Mouse (Mus musculus) intestine, embryonic 16.5 days (tissue): ENCODE data around the gene Rgs6. TPM values are rescaled to one million over a fixed set of nuclear protein-coding genes. Genes with fewer than 3 reads are reported as not detected.

Experiments
- ATAC-seq: fragments of 200-750 bp; cut with Nextera tagmentation; 2 replicates; pipeline ENCODE4 v1.8.0; 2017; ENCODE audit warnings: moderate TSS enrichment, moderate library complexity
- H3K27ac ChIP-seq: fragments of 300-500 bp; sonication (generic); 2 replicates; pipeline ENCODE4 v1.5.1; 2014; ENCODE audit warnings: mild to moderate bottlenecking, low read length
- H3K27me3 ChIP-seq: fragments of 300-500 bp; sonication (generic); replicated peaks from 2 replicates; pipeline ENCODE4 v1.6.1; 2014; ENCODE audit warnings: low read length, control low read depth, mixed read lengths; ENCODE audit not compliant: control insufficient read depth, insufficient read depth
- H3K36me3 ChIP-seq: fragments of 300-500 bp; sonication (generic); 2 replicates; pipeline ENCODE4 v1.6.1; 2014; ENCODE audit warnings: low read length, control low read depth; ENCODE audit not compliant: control insufficient read depth, insufficient read depth
- H3K4me1 ChIP-seq: fragments of 300-500 bp; sonication (generic); 2 replicates; pipeline ENCODE4 v1.6.1; 2014; ENCODE audit warnings: low read length, control low read depth, mixed read lengths; ENCODE audit not compliant: control insufficient read depth, insufficient read depth
- H3K4me2 ChIP-seq: fragments of 300-500 bp; sonication (generic); 2 replicates; pipeline ENCODE4 v1.6.1; 2014; ENCODE audit warnings: low read depth, low read length, control low read depth
- H3K4me3 ChIP-seq: fragments of 300-500 bp; sonication (generic); 2 replicates; pipeline ENCODE4 v1.5.1; 2014; ENCODE audit warnings: mild to moderate bottlenecking, low read length
- H3K9ac ChIP-seq: fragments of 300-500 bp; sonication (generic); 2 replicates; pipeline ENCODE4 v1.6.1; 2014; ENCODE audit warnings: low read depth, low read length
- H3K9me3 ChIP-seq: fragments of 300-500 bp; sonication (generic); 2 replicates; pipeline ENCODE4 v1.6.1; 2016; ENCODE audit warnings: low read length, control low read depth; ENCODE audit not compliant: control insufficient read depth
- WGBS: fragments of 180-500 bp; shearing (Covaris S2); extraction: QIAGEN DNeasy Blood & Tissue Kit; methylation state at CpG from one replicate; pipeline ENCODE4 v1.1.7; 2014; 5-methylcytosine and 5-hydroxymethylcytosine counted together
- polyA plus RNA-seq: library from polyadenylated mRNA; unstranded; fragments of >200 nt; fragmentation: Nextera tagmentation; extraction: Ambion mirVana; gene quantifications from 2 replicates; pipeline ENCODE4 v1.2.1, GENCODE M21; 2015

Rgs6 gene
- polyA plus RNA-seq, 1 experiment from 2014 or later, result 0.82 TPM

DNA sequence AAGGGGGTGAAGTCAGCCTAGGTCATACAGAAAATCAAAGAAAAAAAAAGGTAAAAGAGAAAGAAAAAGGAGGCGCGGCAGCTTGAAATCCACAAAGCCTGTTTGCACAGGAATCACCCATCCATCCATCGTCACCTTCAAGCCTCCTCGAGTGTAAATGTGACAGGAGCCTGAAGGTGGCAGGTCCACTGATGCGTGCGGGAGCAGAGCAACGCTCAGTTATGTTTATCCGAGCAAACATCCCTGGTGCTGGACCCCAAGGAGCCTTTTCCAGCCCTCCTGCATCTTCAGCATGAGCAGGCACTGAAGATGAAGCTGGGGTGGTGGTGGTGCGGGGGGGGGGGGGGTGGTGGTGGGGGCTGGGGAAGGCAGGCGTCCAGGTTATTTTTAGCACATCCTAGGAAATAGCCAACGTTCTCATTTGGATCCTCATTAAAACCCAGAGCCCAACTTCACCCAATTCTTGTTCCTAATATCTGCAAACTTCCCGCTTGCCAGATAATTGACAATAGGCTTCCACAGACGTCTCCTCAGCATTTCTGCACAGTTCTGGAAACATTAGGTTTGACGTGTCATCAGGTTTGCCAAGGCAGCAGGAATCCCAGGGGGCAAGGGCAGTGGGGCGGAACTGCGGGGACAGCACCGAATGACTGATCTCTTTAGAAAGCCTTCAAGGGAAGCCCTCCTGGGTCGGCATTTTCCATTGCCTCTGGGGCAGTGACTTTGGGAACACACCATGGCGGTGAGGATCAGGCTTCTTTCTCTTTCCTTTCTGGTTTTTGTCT lies 946 bp downstream of the Rgs6 start:
- no peaks in the 10 kb centered on the region for H3K36me3 ChIP-seq
- no peaks in the 10 kb centered on the region for H3K27me3 ChIP-seq
- ATAC-seq, result no peak
- no peaks in the 10 kb centered on the region for H3K4me1 ChIP-seq
- WGBS, result 34% methylated on average over 18 of the region's 19 CpGs
- no peak overlapping the region for H3K4me3 ChIP-seq
- H3K27ac ChIP-seq, result no peak overlapping the region
- no peak overlapping the region for H3K9ac ChIP-seq
- H3K9me3 ChIP-seq, result no peaks in the 10 kb centered on the region
- H3K4me2 ChIP-seq, result no peak overlapping the region

DNA sequence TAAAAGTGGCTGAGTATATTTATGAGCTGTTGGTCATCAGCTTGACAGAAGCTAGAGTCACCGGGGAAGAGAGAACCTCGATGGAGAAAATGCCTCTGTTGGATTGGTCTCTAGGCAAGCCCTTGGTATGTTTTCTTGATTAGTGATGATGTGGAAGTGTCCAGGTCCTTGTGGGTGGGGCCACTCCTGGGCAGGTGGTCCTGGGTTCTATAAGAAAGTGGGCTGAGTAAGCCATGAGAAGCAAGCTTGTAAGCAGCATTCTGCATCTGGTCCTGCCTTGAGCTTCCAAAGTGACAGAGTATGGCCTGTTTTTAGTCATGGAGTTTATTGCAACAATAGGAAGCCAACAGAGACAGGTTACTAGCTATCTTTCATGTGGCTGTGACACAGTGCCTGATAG lies 10.9 kb downstream of the Rgs6 start:
- H3K4me2 ChIP-seq, result no peak overlapping the region
- H3K27ac ChIP-seq, result no peak overlapping the region
- no peaks in the 10 kb centered on the region for H3K9me3 ChIP-seq
- H3K4me1 ChIP-seq, result no peaks in the 10 kb centered on the region
- H3K4me3 ChIP-seq, result no peak overlapping the region
- no peak for ATAC-seq
- H3K36me3 ChIP-seq, result no peaks in the 10 kb centered on the region
- no peaks in the 10 kb centered on the region for H3K27me3 ChIP-seq
- 90% methylated on average over 2 of the region's 2 CpGs for WGBS
- H3K9ac ChIP-seq, result no peak overlapping the region

DNA sequence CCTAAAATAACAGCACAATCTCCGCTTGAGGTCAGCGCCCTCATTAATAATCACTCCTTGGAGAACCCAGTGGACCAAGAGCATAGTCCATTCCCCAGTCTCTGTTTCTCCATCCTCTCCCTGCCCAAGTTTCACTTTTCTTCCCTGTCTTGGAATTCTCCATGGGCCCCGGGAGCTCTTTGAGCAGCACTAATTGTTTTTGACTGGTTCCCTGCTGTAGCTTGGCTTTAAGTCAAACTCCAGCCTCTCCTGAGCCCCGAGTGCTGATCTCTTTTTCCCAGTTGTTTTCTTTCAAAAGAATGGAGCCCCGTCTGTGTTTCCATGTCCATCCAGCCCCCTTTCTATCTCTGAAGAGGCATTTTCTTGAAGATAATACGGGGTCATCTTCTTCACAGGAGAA lies 12.3 kb downstream of the Rgs6 start:
- 0 out of 2 replicates have a peak, but pooled peaks cover 2% of the 10 kb centered on the region for H3K4me1 ChIP-seq
- H3K36me3 ChIP-seq, result no peaks in the 10 kb centered on the region
- no peak overlapping the region for H3K9ac ChIP-seq
- 68% methylated on average over 6 of the region's 6 CpGs for WGBS
- H3K4me3 ChIP-seq, result no peak overlapping the region
- no peaks in the 10 kb centered on the region for H3K9me3 ChIP-seq
- H3K4me2 ChIP-seq, result no peak overlapping the region
- no peak overlapping the region for H3K27ac ChIP-seq
- no peaks in the 10 kb centered on the region for H3K27me3 ChIP-seq
- ATAC-seq, result no peak

DNA sequence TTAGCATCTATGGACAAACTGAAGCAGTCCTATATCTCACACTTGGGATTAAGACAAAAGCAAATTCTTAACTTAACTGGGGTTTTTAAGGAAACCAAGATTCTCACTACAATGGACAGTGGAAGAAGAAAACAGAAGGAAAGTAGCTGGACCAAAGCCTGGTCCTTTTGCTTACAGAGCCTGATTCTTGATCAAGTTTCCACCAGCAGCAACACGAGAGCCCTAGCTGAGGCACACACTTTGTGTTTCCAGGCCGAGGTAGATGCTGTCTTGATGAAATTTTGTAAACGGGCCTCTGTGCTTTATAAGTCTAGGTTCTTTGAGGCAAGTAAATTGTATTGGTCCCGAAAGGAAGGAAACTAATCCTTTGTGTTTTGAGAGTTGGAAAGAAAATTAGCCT lies 14.7 kb downstream of the Rgs6 start:
- Histone ChIP-seq H3K4me1 (0 out of 2 replicates have a peak, but pooled peaks cover 2% of the 10 kb centered on the region), H3K9me3 (no peaks in the 10 kb centered on the region), H3K9ac (no peak overlapping the region), H3K36me3 (no peaks in the 10 kb centered on the region), H3K4me3 (no peak overlapping the region), H3K27me3 (no peaks in the 10 kb centered on the region), H3K27ac (no peak overlapping the region), H3K4me2 (no peak overlapping the region)
- no peak for ATAC-seq
- WGBS, result 77% methylated on average over 4 of the region's 4 CpGs

DNA sequence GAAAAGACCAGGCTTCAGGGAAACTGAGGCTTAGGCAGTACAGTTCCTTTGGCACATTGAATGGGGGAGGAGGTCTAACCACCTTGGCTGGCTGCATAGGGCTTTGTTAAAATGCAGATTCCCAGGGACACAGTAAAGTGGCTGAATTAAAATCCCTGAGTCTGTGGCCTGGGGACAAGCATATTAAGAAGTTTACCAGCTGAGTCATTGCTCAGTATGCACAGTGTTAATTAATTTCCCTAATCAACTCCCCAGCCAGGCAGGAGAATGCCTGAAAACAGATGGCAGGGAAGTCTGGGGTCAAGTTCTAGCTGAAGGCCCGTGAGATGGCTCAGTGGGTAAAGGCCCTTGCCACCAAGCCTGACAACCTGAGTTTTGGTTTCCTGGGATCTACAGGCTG lies 15.2 kb downstream of the Rgs6 start:
- no peaks in the 10 kb centered on the region for H3K27me3 ChIP-seq
- 60% methylated on average over 1 of the region's 1 CpGs for WGBS
- no peaks in the 10 kb centered on the region for H3K36me3 ChIP-seq
- H3K9me3 ChIP-seq, result no peaks in the 10 kb centered on the region
- H3K27ac ChIP-seq, result no peak overlapping the region
- 0 out of 2 replicates have a peak, but pooled peaks cover 2% of the 10 kb centered on the region for H3K4me1 ChIP-seq
- H3K4me3 ChIP-seq, result no peak overlapping the region
- no peak overlapping the region for H3K4me2 ChIP-seq
- no peak overlapping the region for H3K9ac ChIP-seq
- ATAC-seq, result no peak

DNA sequence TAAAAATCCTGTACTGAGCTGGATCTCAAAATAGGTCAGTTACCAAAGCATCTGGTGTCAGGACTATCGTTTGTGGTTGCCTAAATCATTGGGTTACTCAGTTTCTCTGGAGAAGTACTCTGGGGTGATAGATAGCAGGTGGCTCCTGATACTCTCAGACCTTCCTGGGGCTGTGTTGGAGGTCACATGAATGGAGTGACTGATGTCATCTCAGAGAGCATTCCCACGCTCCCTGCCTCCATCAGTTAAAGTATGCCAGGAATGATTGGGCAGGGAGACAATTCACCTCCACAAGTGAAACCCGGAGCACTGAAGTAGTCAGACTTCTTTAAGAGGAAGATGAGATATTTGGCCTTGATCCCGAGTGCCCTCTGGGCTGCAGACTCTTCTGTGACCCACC lies 15.9 kb downstream of the Rgs6 start:
- Histone ChIP-seq H3K4me1 (0 out of 2 replicates have a peak, but pooled peaks cover 2% of the 10 kb centered on the region), H3K9me3 (no peaks in the 10 kb centered on the region), H3K4me3 (no peak overlapping the region), H3K36me3 (no peaks in the 10 kb centered on the region), H3K9ac (no peak overlapping the region), H3K4me2 (no peak overlapping the region), H3K27ac (no peak overlapping the region), H3K27me3 (no peaks in the 10 kb centered on the region)
- WGBS, result 51% methylated on average over 4 of the region's 4 CpGs
- ATAC-seq, result no peak

DNA sequence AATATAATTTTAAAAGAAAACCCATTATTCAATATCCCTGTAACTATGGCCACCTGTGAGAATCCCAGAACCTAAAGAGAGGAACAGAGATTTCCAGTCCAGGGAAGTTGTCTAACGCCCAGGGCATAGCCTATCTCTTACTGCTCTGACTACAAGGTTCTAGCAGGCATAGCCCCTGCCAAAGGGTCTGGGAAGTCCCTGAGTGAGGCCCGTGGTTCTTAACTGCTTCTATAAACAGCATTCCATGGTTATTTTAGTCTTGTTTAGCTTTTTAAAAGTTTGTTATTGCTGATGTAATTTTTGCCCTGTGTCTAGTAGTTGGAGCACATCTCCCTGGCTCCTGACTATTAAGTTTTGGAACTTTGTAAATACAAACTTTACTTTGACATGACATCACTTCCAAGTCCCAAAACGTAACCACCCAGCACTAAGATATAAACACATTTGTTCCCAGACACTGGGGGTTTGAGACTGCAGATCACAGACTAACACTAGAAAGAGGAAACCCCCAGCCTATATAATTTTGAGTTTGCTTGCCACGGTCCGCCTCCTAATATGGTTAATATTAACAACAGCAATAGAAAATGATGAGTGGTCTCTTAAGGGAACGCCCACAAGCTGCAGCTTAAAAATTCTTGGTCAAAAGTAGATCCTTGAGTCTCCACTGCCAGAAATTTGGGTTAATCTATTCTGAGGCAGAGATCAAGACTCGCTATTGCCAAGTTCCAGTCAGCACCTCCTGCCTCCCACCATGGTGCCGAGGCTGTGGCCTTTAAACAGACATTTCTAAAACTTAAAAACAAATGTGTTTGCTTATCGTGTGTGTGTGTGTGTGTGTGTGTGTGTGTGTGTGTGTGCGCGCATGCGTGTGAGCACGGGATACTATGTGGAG lies 24.9 kb downstream of the Rgs6 start:
- no peak overlapping the region for H3K9ac ChIP-seq
- peaks cover 13% of the 10 kb centered on the region for H3K27me3 ChIP-seq
- no peaks in the 10 kb centered on the region for H3K9me3 ChIP-seq
- no peak overlapping the region for H3K4me3 ChIP-seq
- peak; percentile 68 for ATAC-seq
- WGBS, result 64% methylated on average over 13 of the region's 13 CpGs
- peak overlapping the region; percentile 57 for H3K27ac ChIP-seq
- H3K36me3 ChIP-seq, result no peaks in the 10 kb centered on the region
- H3K4me2 ChIP-seq, result no peak overlapping the region
- H3K4me1 ChIP-seq, result peaks cover 6% of the 10 kb centered on the region; the same call in 1 of the 2 replicates

DNA sequence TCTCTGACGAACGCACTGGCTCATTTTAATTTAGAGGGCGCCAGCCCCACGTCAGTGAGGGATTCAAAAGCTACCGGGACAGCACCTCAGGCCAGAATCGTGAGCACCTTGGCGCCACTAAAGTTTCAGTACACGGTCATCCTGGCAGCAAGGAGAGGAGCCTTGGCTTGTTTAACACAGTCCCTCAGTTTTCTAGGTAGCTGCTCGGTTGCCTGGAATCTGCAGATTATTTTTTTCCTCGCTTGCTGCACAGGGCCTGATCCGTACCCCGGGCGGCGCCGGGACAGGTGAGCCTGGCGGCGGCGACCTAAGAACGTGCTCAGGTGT lies 28.4 kb downstream of the Rgs6 start:
- no peak overlapping the region for H3K27ac ChIP-seq
- WGBS, result 3% methylated on average over 19 of the region's 19 CpGs
- H3K9me3 ChIP-seq, result no peaks in the 10 kb centered on the region
- peak overlapping the region; percentile 68 for H3K4me3 ChIP-seq
- H3K4me1 ChIP-seq, result peaks cover 6% of the 10 kb centered on the region; the same call in 1 of the 2 replicates
- peak overlapping the region; percentile 99 for H3K4me2 ChIP-seq
- no peak; the same call in 1 of the 2 replicates for ATAC-seq
- H3K36me3 ChIP-seq, result no peaks in the 10 kb centered on the region
- peaks cover 20% of the 10 kb centered on the region for H3K27me3 ChIP-seq
- peak overlapping the region; percentile 68 for H3K9ac ChIP-seq

DNA sequence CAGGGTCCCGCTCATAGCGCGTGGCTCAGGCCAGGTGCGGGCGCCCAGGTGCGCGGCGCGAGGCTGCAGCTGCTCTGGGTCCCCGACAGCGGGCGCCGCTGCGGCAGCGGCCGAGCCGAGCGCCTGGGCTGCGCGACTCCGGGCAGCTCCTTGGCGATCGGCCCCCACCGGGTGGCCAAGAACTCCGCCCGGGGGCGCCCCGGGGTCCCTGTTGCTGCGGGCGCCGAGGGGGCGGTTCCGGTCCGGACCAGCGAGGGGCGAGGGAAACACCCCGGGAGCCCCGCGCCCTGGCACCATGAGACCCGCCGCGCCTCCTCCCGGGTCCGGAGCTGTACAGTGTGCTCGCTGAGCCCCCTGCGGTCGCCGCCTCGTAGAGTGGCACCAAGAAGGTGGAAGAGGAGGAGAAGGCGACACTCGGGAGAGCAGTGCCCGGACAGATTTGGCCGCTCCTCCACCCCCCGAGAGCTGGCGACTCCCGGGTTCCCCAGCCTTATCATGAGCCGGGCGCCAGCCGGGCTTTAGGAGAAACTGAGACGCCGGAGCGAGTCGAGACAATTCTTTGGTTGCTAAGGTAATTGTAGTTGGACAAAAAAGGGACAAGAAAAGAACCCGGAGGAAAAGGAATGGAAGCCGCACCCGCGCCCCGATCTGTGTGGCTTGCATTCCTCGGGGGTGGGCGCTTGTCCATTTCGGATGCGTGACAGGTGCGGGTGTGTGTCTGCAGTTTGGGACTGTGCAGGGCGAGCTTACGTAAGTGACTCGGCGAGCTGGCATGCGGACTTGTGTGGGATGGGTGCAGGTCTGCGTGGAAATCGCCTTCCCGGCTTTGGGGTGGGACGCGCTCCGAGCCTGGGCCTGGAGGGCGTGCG lies 29.0 kb downstream of the Rgs6 start:
- Histone ChIP-seq H3K27ac (no peak overlapping the region), H3K36me3 (no peaks in the 10 kb centered on the region), H3K9me3 (no peaks in the 10 kb centered on the region), H3K4me1 (peaks cover 6% of the 10 kb centered on the region; the same call in 1 of the 2 replicates), H3K9ac (peak overlapping the region; percentile 68), H3K4me3 (peak overlapping the region; percentile 68), H3K4me2 (peak overlapping the region; percentile 99), H3K27me3 (peaks cover 20% of the 10 kb centered on the region)
- peak; percentile 87 for ATAC-seq
- 1% methylated on average over 85 of the region's 86 CpGs for WGBS
